Mouse (Mus musculus): ENCODE data around the gene Nhsl2. TPM values are rescaled to one million over a fixed set of nuclear protein-coding genes. Genes with fewer than 3 reads are reported as not detected.
A peak's percentile ranks its signal among the peaks of the same experiment; 100 is the strongest.

The Nhsl2 gene
- polyA plus RNA-seq, 1 experiment: 13.1 TPM

- DNase-seq: peak; percentile 91 to 92
- TF ChIP-seq CTCF (IDR thresholded peaks at IDR 0.05; ENCODE audit: borderline replicate concordance, insufficient read depth, low read depth, low read length) (peak; percentile 94), POLR2A (IDR thresholded peaks at IDR 0.05; ENCODE audit: borderline replicate concordance, insufficient read depth, low read length) (no peak)
- WGBS: 6% methylated on average over 6 of the region's 6 CpGs
- H3K27ac ChIP-seq (ENCODE audit: insufficient read depth, low read length): peak overlapping the region; percentile 56
- H3K27me3 ChIP-seq (ENCODE audit: control insufficient read depth, insufficient read depth, low read length): no peaks in the 10 kb centered on the region
- peaks cover 37% of the 10 kb centered on the region for H3K4me1 ChIP-seq (ENCODE audit: control insufficient read depth, insufficient read depth, low read length)
- no peak overlapping the region for H3K4me3 ChIP-seq (replicated peaks; ENCODE audit: insufficient read depth, low read depth, low read length)
These were observed 93.3 kb downstream of the Nhsl2 start for GRCm38 (mm10) chrX:101942461-101942896.

GRCm38 (mm10) chrX:101943743-101944142, 94.6 kb downstream of the Nhsl2 start:
- DNase-seq: no peak
- Histone ChIP-seq H3K4me3 (replicated peaks; ENCODE audit: insufficient read depth, low read depth, low read length) (no peak overlapping the region), H3K27ac (ENCODE audit: insufficient read depth, low read length) (no peak overlapping the region), H3K27me3 (ENCODE audit: control insufficient read depth, insufficient read depth, low read length) (no peaks in the 10 kb centered on the region), H3K4me1 (ENCODE audit: control insufficient read depth, insufficient read depth, low read length) (peaks cover 37% of the 10 kb centered on the region)
- TF ChIP-seq CTCF (IDR thresholded peaks at IDR 0.05; ENCODE audit: borderline replicate concordance, insufficient read depth, low read depth, low read length): no peak
- TF ChIP-seq POLR2A (IDR thresholded peaks at IDR 0.05; ENCODE audit: borderline replicate concordance, insufficient read depth, low read length): no peak
- 20% methylated on average over 2 of the region's 2 CpGs for WGBS

GRCm38 (mm10) chrX:101944761-101945330, 95.7 kb downstream of the Nhsl2 start:
- H3K27me3 ChIP-seq (ENCODE audit: control insufficient read depth, insufficient read depth, low read length): no peaks in the 10 kb centered on the region
- DNase-seq: no peak
- no peak overlapping the region for H3K4me3 ChIP-seq (replicated peaks; ENCODE audit: insufficient read depth, low read depth, low read length)
- TF ChIP-seq CTCF (IDR thresholded peaks at IDR 0.05; ENCODE audit: borderline replicate concordance, insufficient read depth, low read depth, low read length) (no peak), POLR2A (IDR thresholded peaks at IDR 0.05; ENCODE audit: borderline replicate concordance, insufficient read depth, low read length) (no peak)
- peaks cover 34% of the 10 kb centered on the region for H3K4me1 ChIP-seq (ENCODE audit: control insufficient read depth, insufficient read depth, low read length)
- WGBS: 92% methylated on average over 2 of the region's 2 CpGs
- H3K27ac ChIP-seq (ENCODE audit: insufficient read depth, low read length): no peak overlapping the region

GRCm38 (mm10) chrX:101952436-101952835, 103.3 kb downstream of the Nhsl2 start:
- WGBS: 89% methylated on average over 6 of the region's 6 CpGs

GRCm38 (mm10) chrX:101953256-101953655, 104.1 kb downstream of the Nhsl2 start:
- Histone ChIP-seq H3K27me3 (ENCODE audit: control insufficient read depth, insufficient read depth, low read length) (no peaks in the 10 kb centered on the region), H3K4me3 (replicated peaks; ENCODE audit: insufficient read depth, low read depth, low read length) (no peak overlapping the region), H3K4me1 (ENCODE audit: control insufficient read depth, insufficient read depth, low read length) (peaks cover 12% of the 10 kb centered on the region; the same call in 1 of the 2 replicates), H3K27ac (ENCODE audit: insufficient read depth, low read length) (no peak overlapping the region)
- DNase-seq: no peak
- TF ChIP-seq POLR2A (IDR thresholded peaks at IDR 0.05; ENCODE audit: borderline replicate concordance, insufficient read depth, low read length): no peak
- WGBS: 84% methylated on average over 2 of the region's 2 CpGs

More at GRCm38 (mm10) chrX:101952436-101952835, 103.3 kb downstream of the Nhsl2 start:
- TF ChIP-seq CTCF (IDR thresholded peaks at IDR 0.05; ENCODE audit: borderline replicate concordance, insufficient read depth, low read depth, low read length) (no peak), POLR2A (IDR thresholded peaks at IDR 0.05; ENCODE audit: borderline replicate concordance, insufficient read depth, low read length) (no peak)
- no peak overlapping the region for H3K27ac ChIP-seq (ENCODE audit: insufficient read depth, low read length)
- peaks cover 12% of the 10 kb centered on the region; the same call in 1 of the 2 replicates for H3K4me1 ChIP-seq (ENCODE audit: control insufficient read depth, insufficient read depth, low read length)
- no peaks in the 10 kb centered on the region for H3K27me3 ChIP-seq (ENCODE audit: control insufficient read depth, insufficient read depth, low read length)
- no peak overlapping the region for H3K4me3 ChIP-seq (replicated peaks; ENCODE audit: insufficient read depth, low read depth, low read length)
- no peak for DNase-seq

- Histone ChIP-seq H3K4me1 (ENCODE audit: control insufficient read depth, insufficient read depth, low read length) (peaks cover 12% of the 10 kb centered on the region; the same call in 1 of the 2 replicates), H3K4me3 (replicated peaks; ENCODE audit: insufficient read depth, low read depth, low read length) (peak overlapping the region; percentile 17), H3K27ac (ENCODE audit: insufficient read depth, low read length) (no peak overlapping the region; the same call in 1 of the 2 replicates), H3K27me3 (ENCODE audit: control insufficient read depth, insufficient read depth, low read length) (no peaks in the 10 kb centered on the region)
- TF ChIP-seq POLR2A (IDR thresholded peaks at IDR 0.05; ENCODE audit: borderline replicate concordance, insufficient read depth, low read length): no peak
- TF ChIP-seq CTCF (IDR thresholded peaks at IDR 0.05; ENCODE audit: borderline replicate concordance, insufficient read depth, low read depth, low read length): peak; percentile 66
- peak; percentile 86 to 88 for DNase-seq
- WGBS: 8% methylated on average over 27 of the region's 30 CpGs
These were observed 104.8 kb downstream of the Nhsl2 start for GRCm38 (mm10) chrX:101953787-101954491.

- Histone ChIP-seq H3K27me3 (ENCODE audit: control insufficient read depth, insufficient read depth, low read length) (no peaks in the 10 kb centered on the region), H3K4me1 (ENCODE audit: control insufficient read depth, insufficient read depth, low read length) (peaks cover 12% of the 10 kb centered on the region; the same call in 1 of the 2 replicates), H3K4me3 (replicated peaks; ENCODE audit: insufficient read depth, low read depth, low read length) (no peak overlapping the region), H3K27ac (ENCODE audit: insufficient read depth, low read length) (no peak overlapping the region)
- DNase-seq: no peak
- no peak for TF ChIP-seq POLR2A (IDR thresholded peaks at IDR 0.05; ENCODE audit: borderline replicate concordance, insufficient read depth, low read length)
- no peak for TF ChIP-seq CTCF (IDR thresholded peaks at IDR 0.05; ENCODE audit: borderline replicate concordance, insufficient read depth, low read depth, low read length)
- 40% methylated on average over 6 of the region's 6 CpGs for WGBS
These were observed 105.3 kb downstream of the Nhsl2 start for GRCm38 (mm10) chrX:101954492-101954851.

GRCm38 (mm10) chrX:101961848-101962247, 112.7 kb downstream of the Nhsl2 start:
- Histone ChIP-seq H3K27me3 (ENCODE audit: control insufficient read depth, insufficient read depth, low read length) (no peaks in the 10 kb centered on the region), H3K27ac (ENCODE audit: insufficient read depth, low read length) (no peak overlapping the region), H3K4me3 (replicated peaks; ENCODE audit: insufficient read depth, low read depth, low read length) (no peak overlapping the region), H3K4me1 (ENCODE audit: control insufficient read depth, insufficient read depth, low read length) (peaks cover 2% of the 10 kb centered on the region)
- no peak for DNase-seq
- no peak for TF ChIP-seq POLR2A (IDR thresholded peaks at IDR 0.05; ENCODE audit: borderline replicate concordance, insufficient read depth, low read length)
- WGBS: 75% methylated on average over 4 of the region's 4 CpGs

Data from cerebellum, adult 2 months (tissue).